Mouse (Mus musculus) activated CD4-positive, CD25-positive, alpha-beta regulatory T cell, adult 9 weeks (primary cell): ENCODE results near the gene Adgrg6. TPM values are rescaled to one million over a fixed set of nuclear protein-coding genes. Genes with fewer than 3 reads are reported as not detected.

ENCODE experiments used
- polyA plus RNA-seq: library from polyadenylated mRNA; unstranded; fragments of 100-300 nt; shearing (Covaris generic); gene quantifications from one replicate; pipeline ENCODE4 v1.2.1, GENCODE M21; 2017

Gene Adgrg6
- not detected for polyA plus RNA-seq

DNA sequence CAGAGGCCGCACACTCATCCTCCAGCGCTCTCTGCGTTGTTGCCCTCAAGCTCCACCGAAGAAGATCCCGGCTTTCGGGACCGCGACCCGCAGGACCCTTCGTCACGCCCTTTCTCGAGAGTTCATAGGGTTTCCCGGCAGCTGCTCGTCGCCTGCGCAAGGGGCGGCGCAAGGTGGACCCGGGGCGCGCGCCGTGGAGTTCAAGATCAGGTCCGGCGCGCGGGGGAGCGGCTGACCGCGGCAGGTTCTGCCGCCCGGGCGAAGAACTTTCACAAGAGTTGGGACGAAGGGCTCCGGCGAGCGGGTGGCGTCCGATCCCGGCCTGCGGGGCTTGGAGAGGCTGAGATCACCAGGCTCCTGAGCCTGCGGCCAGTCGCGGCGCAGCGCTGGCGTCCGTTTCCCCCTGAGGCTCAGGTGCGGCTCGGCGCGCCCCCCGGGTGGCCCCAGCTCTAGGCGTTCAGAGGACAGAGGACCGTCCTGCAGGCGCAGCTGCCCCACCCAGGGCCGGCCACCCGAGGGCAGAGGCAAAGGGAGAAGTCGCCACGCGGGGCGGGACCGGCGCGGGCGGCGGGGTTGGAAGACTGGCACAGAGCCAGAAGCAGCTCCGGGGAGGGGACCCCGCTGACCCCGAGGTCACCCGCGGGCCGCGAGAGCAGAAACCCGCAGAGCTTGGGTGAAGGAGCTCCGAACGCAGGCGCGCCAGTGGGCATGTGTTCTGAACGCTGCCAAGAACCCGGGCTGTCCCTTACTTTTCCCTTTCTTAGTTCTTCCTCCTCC, at the start of gene Adgrg6:
Gene Adgrg6 (minus strand): TSS at position 719 of the 777 bp plus-strand sequence.

Other genes starting within 250 kb of the Adgrg6 start
- 111 TPM for gene Vta1, start 159.9 kb upstream of the Adgrg6 start, polyA plus RNA-seq
- not detected for gene Nmbr, start 159.9 kb upstream of the Adgrg6 start, polyA plus RNA-seq
- not detected for gene Gje1, start 172.6 kb upstream of the Adgrg6 start, polyA plus RNA-seq